Mouse (Mus musculus) forebrain, embryonic 13.5 days (tissue): ENCODE results near the gene Gimap9. TPM values are rescaled to one million over a fixed set of nuclear protein-coding genes. Genes with fewer than 3 reads are reported as not detected.

ENCODE experiments used
- ATAC-seq: fragments of 200-750 bp; cut with Nextera tagmentation; 2 replicates; pipeline ENCODE4 v1.8.0; 2017
- H3K27ac ChIP-seq: fragments of 300-500 bp; sonication (generic); 2 replicates; pipeline ENCODE4 v1.5.1; 2015; ENCODE audit warnings: inconsistent platforms, mild to moderate bottlenecking, moderate library complexity
- H3K27me3 ChIP-seq: fragments of 300-500 bp; sonication (generic); 2 replicates; pipeline ENCODE4 v1.6.1; 2015; ENCODE audit warnings: mild to moderate bottlenecking, inconsistent platforms
- H3K36me3 ChIP-seq: fragments of 300-500 bp; sonication (generic); 2 replicates; pipeline ENCODE4 v1.6.1; 2015; ENCODE audit warnings: mild to moderate bottlenecking, inconsistent platforms; ENCODE audit not compliant: poor library complexity, severe bottlenecking
- H3K4me1 ChIP-seq: fragments of 300-500 bp; sonication (generic); 2 replicates; pipeline ENCODE4 v1.6.1; 2015; ENCODE audit warnings: inconsistent platforms
- H3K4me2 ChIP-seq: fragments of 300-500 bp; sonication (generic); 2 replicates; pipeline ENCODE4 v1.6.1; 2015; ENCODE audit warnings: inconsistent platforms, mild to moderate bottlenecking, moderate library complexity
- H3K4me3 ChIP-seq: fragments of 300-500 bp; sonication (generic); 2 replicates; pipeline ENCODE4 v1.5.1; 2015; ENCODE audit warnings: mild to moderate bottlenecking, inconsistent platforms
- H3K9ac ChIP-seq: fragments of 300-500 bp; sonication (generic); 2 replicates; pipeline ENCODE4 v1.6.1; 2015; ENCODE audit warnings: mild to moderate bottlenecking, inconsistent platforms
- H3K9me3 ChIP-seq: fragments of 300-500 bp; sonication (generic); replicated peaks from 2 replicates; pipeline ENCODE4 v1.6.1; 2016; ENCODE audit warnings: inconsistent platforms
- WGBS: fragments of 180-500 bp; shearing (Covaris S2); methylation state at CpG from one replicate; pipeline ENCODE4 v1.1.7; 2015; 5-methylcytosine and 5-hydroxymethylcytosine counted together
- polyA plus RNA-seq: library from polyadenylated mRNA; unstranded; fragments of >200 nt; fragmentation: Nextera tagmentation; extraction: Ambion mirVana; gene quantifications from 2 replicates; pipeline ENCODE4 v1.2.1, GENCODE M21; 2015

Gene Gimap9
- polyA plus RNA-seq = 1.7 and 2.7 TPM in 2 replicates

DNA sequence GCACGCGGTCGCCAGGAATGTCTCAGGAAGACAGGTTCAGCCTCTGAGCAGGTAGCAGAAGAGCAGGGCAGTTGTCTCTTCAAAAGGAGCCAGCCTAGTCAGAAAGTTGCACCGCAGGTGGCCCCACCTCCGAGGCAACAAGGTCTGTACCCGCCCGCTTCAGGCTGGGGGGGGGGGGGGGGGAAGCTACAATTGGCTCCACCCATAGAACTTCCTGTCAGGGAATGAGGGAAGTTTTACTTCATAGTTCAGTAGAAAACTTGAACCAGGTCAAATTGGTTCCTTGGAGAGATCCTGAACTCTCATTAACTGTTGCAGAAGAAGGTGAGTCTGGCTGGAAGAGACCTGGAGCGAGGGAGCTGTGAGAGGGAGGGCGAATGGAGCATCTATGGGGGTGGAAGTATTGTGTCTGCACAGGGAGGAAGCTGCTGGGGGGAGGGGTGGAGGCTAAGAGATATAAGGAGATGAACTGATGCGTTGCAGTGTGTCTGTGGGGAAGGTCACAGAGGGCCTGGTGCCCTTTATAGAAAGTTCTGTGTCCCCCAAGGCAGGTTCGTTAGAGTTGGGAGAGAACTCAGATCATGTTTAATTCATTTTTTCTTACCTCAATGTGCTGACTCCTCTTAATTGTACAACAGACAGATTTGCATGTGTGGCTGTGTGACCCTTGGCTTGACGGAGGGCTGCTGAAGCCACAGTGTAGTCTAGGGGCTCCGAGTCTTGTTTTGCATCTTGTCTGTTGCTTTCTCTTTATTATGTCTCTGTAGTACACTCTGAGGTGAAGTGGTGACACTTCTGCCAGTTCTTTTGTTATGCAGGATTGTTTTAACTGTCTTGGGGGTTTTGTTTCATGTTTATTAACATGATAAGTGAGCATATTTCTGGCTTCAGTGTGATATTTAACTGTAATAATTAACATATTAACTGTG lies at the start of gene Gimap9:
Gene Gimap9 (plus strand): TSS at position 199 of the 929 bp plus-strand sequence.
- H3K36me3 ChIP-seq = no peaks in the 10 kb centered on the region
- no peaks in the 10 kb centered on the region for H3K9me3 ChIP-seq
- no peak within 1 kb of the TSS for H3K4me3 ChIP-seq
- ATAC-seq = no peak
- peak within 1 kb of the TSS; percentile 25 for H3K4me2 ChIP-seq
- H3K27me3 ChIP-seq = no peaks in the 10 kb centered on the region
- no peak within 1 kb of the TSS for H3K27ac ChIP-seq
- WGBS = 18% methylated on average over 13 of the region's 13 CpGs
- peaks cover 5% of the 10 kb centered on the region; the same call in 1 of the 2 replicates for H3K4me1 ChIP-seq
- no peak within 1 kb of the TSS for H3K9ac ChIP-seq

DNA sequence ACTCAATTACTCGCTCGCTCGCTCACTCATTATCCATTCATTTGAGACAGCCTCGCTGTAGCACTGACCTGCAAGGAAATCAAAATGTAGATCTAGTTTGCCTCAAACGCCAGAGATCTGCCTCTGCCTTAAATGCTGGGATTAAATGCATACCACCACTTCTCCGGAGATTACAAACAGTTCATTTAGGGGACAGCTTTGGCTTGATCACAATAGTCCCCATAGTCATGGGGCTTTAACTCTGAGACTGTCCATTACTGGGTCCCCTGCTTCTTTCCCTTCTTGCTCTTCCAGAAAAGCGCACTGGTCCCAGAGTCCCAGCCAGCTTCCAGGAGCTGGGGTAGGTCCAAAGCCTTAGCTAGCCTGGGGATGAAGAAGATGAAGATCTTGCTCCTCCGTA lies 49.5 kb upstream of the Gimap9 start, which contains the start of gene AI854703:
Gene AI854703 (plus strand): TSS at position 301 of the 400 bp plus-strand sequence.
- Histone ChIP-seq H3K27me3 (peaks cover 50% of the 10 kb centered on the region), H3K36me3 (peaks cover 7% of the 10 kb centered on the region; the same call in 1 of the 2 replicates), H3K4me1 (peaks cover 20% of the 10 kb centered on the region), H3K4me2 (peak within 1 kb of the TSS; percentile 77), H3K27ac (no peak within 1 kb of the TSS), H3K4me3 (peak within 1 kb of the TSS; percentile 46), H3K9me3 (no peaks in the 10 kb centered on the region), H3K9ac (peak within 1 kb of the TSS; percentile 64)
- whole genome bisulfite sequencing = 24% methylated on average over 8 of the region's 8 CpGs
- ATAC-seq = no peak

DNA sequence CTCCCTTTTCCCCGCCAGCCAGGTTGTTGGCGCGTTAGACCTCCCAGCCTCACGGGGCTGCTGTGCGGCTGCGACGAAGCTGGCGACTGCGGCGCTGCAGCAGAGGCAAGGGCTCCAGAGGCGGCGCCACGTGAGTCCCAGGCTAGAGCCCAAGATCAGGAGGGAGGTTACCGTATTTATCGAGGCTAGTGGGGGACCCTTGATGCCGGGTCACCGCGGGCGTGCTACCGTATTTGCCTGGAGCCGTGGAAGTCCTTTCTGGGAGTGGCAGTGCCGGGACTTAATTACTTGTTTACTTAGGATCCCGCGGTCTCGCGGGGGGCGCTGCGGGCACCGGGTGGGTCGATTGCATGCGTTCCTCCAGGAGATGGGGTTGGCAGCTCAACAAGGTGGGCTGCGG lies 48.9 kb upstream of the Gimap9 start:
- peaks cover 50% of the 10 kb centered on the region for H3K27me3 ChIP-seq
- peaks cover 20% of the 10 kb centered on the region for H3K4me1 ChIP-seq
- peak overlapping the region; percentile 46 for H3K4me3 ChIP-seq
- H3K4me2 ChIP-seq = peak overlapping the region; percentile 77
- H3K36me3 ChIP-seq = peaks cover 2% of the 10 kb centered on the region; the same call in 1 of the 2 replicates
- peak overlapping the region; percentile 64 for H3K9ac ChIP-seq
- no peak overlapping the region for H3K27ac ChIP-seq
- ATAC-seq = peak; percentile 66
- H3K9me3 ChIP-seq = no peaks in the 10 kb centered on the region
- WGBS = under 1% methylated on average over 32 of the region's 32 CpGs

DNA sequence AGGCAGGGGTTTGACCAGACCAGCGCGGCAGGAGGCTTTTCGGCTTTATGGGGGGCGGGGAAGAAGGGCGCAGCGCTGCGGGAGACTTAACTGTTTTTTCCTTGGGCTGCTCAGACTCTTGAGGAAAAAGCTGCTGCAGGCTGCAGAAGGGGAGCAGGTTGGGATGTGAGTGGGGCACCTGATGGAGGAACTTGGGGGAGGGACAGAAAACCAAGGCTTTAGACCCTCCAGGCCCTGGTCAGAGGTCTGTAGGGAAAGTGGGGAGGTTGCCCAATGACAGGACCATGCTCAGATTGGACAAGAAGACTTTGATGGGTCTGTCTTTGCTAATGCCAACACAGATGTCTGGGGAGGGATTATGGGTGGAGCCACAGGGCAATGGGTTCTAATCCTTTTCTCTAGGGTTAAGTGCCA lies 48.4 kb upstream of the Gimap9 start:
- peaks cover 50% of the 10 kb centered on the region for H3K27me3 ChIP-seq
- H3K4me3 ChIP-seq = peak overlapping the region; percentile 46
- no peak overlapping the region for H3K27ac ChIP-seq
- H3K4me2 ChIP-seq = peak overlapping the region; percentile 77
- H3K9ac ChIP-seq = peak overlapping the region; percentile 64
- H3K36me3 ChIP-seq = no peaks in the 10 kb centered on the region
- H3K4me1 ChIP-seq = peaks cover 20% of the 10 kb centered on the region
- 3% methylated on average over 7 of the region's 7 CpGs for WGBS
- H3K9me3 ChIP-seq = no peaks in the 10 kb centered on the region
- ATAC-seq = no peak

DNA sequence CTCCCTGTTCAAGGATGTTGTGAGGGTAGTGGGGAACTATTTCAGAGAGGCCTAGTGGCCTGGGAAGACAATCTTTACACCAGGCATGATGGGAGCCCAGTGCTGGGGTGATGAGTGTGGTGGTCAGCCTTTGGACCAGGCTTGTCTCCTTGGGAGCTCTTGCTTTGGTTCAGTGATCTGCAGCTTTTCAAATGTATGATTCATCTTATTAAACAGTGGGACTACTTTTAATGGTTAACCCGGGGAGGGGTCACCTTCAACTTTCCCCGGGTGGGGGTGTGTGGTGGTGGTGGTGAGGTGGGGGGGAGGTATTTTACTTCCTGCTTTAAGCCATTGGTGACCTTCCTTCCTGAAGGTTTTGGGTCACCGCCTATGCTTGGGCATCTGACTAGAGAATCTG lies 47.6 kb upstream of the Gimap9 start:
- H3K4me2 ChIP-seq = 0 out of 2 replicates have a peak overlapping the region, but pooled peaks have one; percentile 72

DNA sequence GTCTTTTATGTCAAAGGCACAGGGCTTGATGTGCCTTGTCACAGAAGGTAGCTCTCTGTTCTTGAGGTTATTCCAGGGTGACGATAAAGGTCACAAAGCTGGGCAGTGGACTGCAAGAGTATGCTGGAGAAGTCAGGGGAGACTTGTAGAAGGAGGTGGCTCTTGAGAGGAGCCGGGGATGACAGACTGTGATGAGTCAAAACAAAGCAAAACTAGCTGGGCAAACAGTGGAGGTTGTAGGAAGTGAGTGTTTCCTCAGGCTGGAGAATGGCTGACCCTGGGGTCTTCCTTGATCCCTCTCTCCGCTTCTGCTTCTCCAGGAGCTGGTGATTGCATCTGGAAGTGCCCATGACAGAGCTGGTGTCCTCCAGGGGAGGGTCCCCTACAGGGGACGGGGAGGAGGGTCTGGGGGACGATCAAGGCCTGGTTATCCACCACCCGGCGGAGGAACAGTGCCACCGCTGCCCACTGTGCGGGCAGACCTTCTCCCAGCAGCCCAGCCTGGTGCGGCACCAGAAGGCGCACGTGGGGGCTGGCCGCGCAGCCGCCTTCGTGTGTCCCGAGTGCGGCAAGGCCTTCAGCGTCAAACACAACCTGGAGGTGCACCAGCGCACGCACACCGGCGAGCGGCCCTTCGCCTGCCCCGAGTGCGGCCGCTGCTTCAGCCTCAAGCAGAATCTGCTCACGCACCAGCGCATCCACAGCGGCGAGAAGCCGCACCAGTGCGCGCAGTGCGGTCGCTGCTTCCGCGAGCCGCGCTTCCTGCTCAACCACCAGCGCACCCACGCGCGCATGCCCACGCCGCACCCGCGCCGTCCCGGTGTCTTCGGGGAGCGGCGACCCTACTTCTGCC lies 46.9 kb upstream of the Gimap9 start:
- no peaks in the 10 kb centered on the region for H3K36me3 ChIP-seq
- H3K9me3 ChIP-seq = no peaks in the 10 kb centered on the region
- peak overlapping the region; percentile 47 for H3K4me3 ChIP-seq
- peak; percentile 77 for ATAC-seq
- H3K27ac ChIP-seq = no peak overlapping the region
- WGBS = 8% methylated on average over 52 of the region's 54 CpGs
- peaks cover 50% of the 10 kb centered on the region for H3K27me3 ChIP-seq
- H3K4me1 ChIP-seq = peaks cover 20% of the 10 kb centered on the region
- peak overlapping the region; percentile 69 for H3K9ac ChIP-seq
- peak overlapping the region; percentile 72 for H3K4me2 ChIP-seq

More for the DNA sequence above, 47.6 kb upstream of the Gimap9 start:
- WGBS = 80% methylated on average over 3 of the region's 3 CpGs
- no peak overlapping the region for H3K9ac ChIP-seq
- no peaks in the 10 kb centered on the region for H3K36me3 ChIP-seq
- peaks cover 50% of the 10 kb centered on the region for H3K27me3 ChIP-seq
- no peak overlapping the region for H3K27ac ChIP-seq
- H3K9me3 ChIP-seq = no peaks in the 10 kb centered on the region
- no peak for ATAC-seq
- peaks cover 20% of the 10 kb centered on the region for H3K4me1 ChIP-seq
- no peak overlapping the region for H3K4me3 ChIP-seq

DNA sequence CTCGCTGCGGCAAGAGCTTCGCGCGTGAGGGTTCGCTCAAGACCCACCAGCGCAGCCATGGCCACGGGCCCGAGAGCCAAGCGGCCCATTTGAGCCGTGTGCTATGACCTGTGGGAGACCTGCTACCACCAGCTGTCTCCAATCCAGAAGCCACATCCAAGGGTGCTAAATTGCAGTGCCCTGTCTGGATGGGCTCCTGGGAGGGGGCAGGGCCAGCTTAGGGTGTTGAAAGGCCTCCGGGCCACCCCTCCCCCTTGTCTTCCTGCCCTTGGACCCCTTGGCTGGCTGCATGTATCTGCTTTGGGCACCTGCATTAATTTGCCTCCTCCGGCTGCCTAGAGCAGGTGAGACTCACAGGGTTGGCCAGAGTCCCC lies 46.3 kb upstream of the Gimap9 start:
- Histone ChIP-seq H3K4me3 (peak overlapping the region; percentile 47), H3K27ac (no peak overlapping the region), H3K27me3 (peaks cover 50% of the 10 kb centered on the region), H3K36me3 (no peaks in the 10 kb centered on the region), H3K9ac (peak overlapping the region; percentile 69), H3K9me3 (no peaks in the 10 kb centered on the region), H3K4me1 (peaks cover 20% of the 10 kb centered on the region), H3K4me2 (peak overlapping the region; percentile 72)
- 25% methylated on average over 13 of the region's 13 CpGs for WGBS
- peak; percentile 42; the same call in 1 of the 2 replicates for ATAC-seq

DNA sequence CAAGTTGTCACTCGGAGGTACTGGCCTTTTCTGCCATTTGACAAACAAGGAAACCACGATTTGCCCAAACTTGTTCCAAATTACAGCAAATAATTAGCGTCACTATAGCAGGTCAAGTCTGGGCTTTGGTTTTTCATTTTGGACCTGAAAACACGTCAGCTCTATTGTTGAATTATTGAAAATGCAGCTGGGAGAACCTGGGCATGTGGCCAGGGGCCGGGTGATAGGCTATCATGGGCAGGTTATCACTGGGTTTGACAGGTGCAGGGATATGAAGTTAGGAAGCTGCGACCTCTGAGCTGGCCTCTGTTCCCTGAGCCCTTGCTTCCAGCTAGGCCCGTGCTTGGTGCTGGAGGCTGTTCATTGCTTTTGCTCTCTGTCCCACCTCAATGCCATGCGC lies 45.1 kb upstream of the Gimap9 start:
- H3K4me2 ChIP-seq = no peak overlapping the region
- H3K9ac ChIP-seq = no peak overlapping the region
- no peak overlapping the region for H3K27ac ChIP-seq
- no peak overlapping the region for H3K4me3 ChIP-seq
- ATAC-seq = no peak
- H3K36me3 ChIP-seq = no peaks in the 10 kb centered on the region
- peaks cover 42% of the 10 kb centered on the region for H3K27me3 ChIP-seq
- peaks cover 20% of the 10 kb centered on the region for H3K4me1 ChIP-seq
- no peaks in the 10 kb centered on the region for H3K9me3 ChIP-seq
- WGBS = 87% methylated on average over 8 of the region's 8 CpGs

DNA sequence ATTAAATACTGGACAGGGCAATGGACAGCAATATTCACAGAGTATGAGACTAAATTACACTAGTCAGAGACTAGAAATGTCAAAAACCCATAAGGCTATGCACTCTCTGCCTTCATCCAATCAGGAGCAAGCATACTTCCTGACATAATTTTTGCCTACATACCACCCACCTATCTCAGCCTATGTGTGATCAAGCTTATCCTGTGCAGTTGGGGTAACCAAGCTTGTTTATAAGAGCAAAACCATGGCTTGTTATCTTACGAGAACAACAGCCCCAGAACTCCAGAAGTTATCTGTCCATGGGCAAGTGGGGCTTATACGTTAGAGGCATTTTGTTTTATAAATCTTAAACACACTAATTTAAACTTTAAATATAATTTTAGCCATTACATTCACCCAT lies 40.8 kb upstream of the Gimap9 start:
- 81% methylated on average over 2 of the region's 2 CpGs for WGBS
- Histone ChIP-seq H3K36me3 (no peaks in the 10 kb centered on the region), H3K4me1 (no peaks in the 10 kb centered on the region), H3K27ac (no peak overlapping the region), H3K9ac (no peak overlapping the region), H3K4me3 (no peak overlapping the region), H3K4me2 (no peak overlapping the region), H3K9me3 (no peaks in the 10 kb centered on the region), H3K27me3 (peaks cover 4% of the 10 kb centered on the region)
- ATAC-seq = no peak

DNA sequence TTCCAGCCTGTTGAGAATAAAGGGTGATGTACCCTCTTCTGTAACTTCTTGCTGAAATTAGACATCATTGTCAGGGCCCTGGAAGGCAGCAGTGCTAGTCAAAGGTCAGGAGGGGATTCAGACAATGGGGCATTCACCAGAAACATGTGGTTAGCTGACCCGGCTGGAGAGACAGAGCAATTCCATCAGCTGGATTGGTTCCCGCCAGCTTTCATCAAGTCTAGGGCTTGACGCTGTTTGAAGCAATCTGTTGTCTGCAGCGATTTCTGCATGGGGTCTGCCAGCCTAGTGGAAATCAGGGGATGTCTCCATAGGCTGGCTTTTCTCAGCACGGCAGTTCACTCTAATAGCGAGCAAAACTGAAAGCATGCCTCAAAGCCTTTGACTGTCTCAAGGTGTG lies 39.4 kb upstream of the Gimap9 start:
- Histone ChIP-seq H3K27me3 (no peaks in the 10 kb centered on the region), H3K36me3 (no peaks in the 10 kb centered on the region), H3K4me3 (no peak overlapping the region), H3K9ac (no peak overlapping the region), H3K27ac (no peak overlapping the region), H3K4me2 (no peak overlapping the region), H3K9me3 (no peaks in the 10 kb centered on the region), H3K4me1 (no peaks in the 10 kb centered on the region)
- 46% methylated on average over 6 of the region's 6 CpGs for WGBS
- ATAC-seq = no peak

DNA sequence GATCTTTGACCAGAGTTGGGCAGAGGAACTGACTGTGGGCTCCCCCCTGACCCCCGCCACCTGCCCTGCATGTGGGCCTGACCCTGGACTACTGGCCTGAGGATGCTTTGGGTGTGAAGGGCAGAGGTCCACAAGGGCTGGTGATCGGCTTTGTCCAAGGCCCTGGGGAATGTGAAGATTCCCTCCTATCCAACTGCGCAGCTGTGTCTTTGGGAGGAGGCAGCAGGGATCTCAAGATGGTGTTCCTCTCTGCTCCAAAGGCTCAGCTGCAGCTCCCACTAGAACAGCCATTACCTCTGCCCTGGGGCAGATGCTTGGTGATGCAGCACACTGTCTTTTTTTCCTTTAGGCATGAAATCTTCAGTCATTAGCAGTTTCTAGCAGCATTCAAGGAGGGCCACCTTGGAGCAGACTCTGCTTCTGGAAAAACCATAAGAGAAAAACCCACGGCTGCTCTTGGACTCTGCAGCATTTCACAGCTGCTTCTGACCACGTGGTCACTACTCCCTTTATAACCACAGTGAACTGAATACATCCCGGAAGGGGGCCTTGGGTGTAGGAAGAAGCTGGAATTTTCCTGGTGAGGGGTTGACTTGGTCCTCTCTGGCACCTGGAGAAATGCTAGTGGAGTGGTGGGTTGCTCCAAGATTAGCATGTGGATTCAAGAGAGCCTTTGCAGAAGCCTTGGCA lies 38.0 kb upstream of the Gimap9 start:
- no peak for ATAC-seq
- no peaks in the 10 kb centered on the region for H3K27me3 ChIP-seq
- H3K9ac ChIP-seq = no peak overlapping the region
- no peaks in the 10 kb centered on the region for H3K4me1 ChIP-seq
- H3K9me3 ChIP-seq = no peaks in the 10 kb centered on the region
- WGBS = 71% methylated on average over 6 of the region's 6 CpGs
- no peak overlapping the region for H3K27ac ChIP-seq
- H3K4me3 ChIP-seq = no peak overlapping the region
- H3K36me3 ChIP-seq = no peaks in the 10 kb centered on the region
- no peak overlapping the region for H3K4me2 ChIP-seq
